Mouse (Mus musculus): Measurements from ENCODE around the gene Nup37. TPM values are rescaled to one million over a fixed set of nuclear protein-coding genes. Genes with fewer than 3 reads are reported as not detected.

Gene Nup37
- 1 to 10 TPM; 3.3 to 6.8 (median 6.4) TPM for total RNA-seq (2022)

DNA sequence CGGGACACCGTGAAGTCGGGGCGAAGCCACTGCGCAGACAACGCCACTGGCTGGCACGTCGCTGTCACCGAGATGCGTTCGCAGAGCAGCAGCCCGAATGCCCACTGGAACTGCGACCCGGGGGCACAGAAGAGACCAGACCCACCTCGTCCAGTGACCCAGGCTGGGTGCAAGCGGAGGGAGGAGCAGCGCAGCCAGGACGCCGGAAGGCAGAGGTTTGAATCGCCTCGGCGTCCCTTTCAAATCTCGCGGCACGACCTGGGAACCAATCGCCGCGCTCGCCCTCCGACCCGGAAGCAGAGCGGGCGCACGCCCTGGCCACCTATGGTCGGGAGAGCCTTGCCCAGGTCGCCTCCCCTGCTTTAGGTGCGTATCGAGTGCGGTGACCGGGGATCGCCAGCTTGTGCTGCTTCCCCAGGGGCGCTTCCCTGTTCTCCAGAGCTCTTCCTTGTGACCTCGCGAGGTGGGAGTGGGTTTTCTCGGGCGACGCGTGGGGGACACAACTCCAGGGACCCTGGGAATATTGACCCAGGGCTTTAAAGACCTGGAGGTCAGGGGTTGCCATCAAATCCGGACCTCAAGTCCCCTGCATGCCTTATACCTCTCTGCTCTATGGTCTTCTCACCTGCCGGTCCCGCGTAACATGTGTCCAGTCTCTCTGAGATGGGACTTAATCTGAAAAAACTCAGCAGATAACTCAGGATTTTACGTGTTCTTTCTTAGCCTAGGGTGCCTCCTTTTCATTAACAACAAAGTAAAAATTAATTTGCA is at the start of gene Nup37, which contains the start of gene Parpbp:
TSS of gene Nup37 (plus strand) at position 286 of the 771 bp plus-strand sequence.
TSS of gene Parpbp (minus strand) at position 235 of the 771 bp plus-strand sequence.
- DNase-seq (ENCODE audit: low spot score in 2 of 2): peak; percentile 67 to 76

DNA sequence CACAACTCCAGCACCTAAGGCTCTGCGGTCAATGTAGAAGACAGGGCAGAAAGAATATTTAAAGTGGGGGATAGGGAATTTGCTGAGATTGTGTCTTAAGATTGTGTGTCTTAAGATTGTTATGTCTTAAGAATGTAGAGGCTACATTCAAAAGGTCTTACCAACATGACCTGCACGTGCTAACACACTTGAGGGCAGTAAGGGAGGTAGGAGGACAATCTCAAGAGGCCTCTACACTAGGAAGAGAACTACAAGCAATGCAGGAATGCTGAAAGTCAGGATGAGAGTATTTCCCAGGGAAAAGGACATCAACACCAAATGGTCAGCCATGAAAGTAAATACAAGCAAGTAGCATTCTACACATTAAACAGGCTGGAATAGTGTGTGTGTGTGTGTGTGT is 40.6 kb upstream of the Nup37 start:
- no peak for DNase-seq (ENCODE audit: low spot score in 2 of 2)

DNA sequence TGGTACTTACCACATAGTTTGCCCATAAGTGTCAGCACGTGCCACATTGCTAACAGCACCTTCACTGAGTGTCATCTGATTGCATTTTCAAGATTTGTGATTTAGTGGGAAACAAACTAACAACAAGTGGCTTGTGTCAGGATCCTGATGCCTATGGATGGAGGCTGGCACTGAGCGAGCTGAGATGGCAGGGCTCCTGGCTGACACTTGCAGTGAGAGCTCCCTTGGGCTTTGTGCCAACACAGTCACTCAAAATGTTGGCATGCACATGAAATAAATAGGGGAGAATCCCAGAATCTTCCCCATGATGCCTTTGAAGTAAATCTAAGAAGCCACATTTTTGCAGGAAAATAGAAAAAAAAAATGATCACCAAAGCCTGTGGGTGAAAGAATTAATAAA is 33.5 kb upstream of the Nup37 start:
- DNase-seq (ENCODE audit: low spot score in 2 of 2): no peak

- no peak for DNase-seq (ENCODE audit: low spot score in 2 of 2)
These were observed 27.1 kb upstream of the Nup37 start for GRCm38 (mm10) chr10:88119721-88120120.

- no peak for DNase-seq (ENCODE audit: low spot score in 2 of 2)
These were observed 11.2 kb upstream of the Nup37 start for GRCm38 (mm10) chr10:88135630-88136029.

GRCm38 (mm10) chr10:88146187-88146586 is 605 bp upstream of the Nup37 start:
- DNase-seq (ENCODE audit: low spot score in 2 of 2): no peak

DNA sequence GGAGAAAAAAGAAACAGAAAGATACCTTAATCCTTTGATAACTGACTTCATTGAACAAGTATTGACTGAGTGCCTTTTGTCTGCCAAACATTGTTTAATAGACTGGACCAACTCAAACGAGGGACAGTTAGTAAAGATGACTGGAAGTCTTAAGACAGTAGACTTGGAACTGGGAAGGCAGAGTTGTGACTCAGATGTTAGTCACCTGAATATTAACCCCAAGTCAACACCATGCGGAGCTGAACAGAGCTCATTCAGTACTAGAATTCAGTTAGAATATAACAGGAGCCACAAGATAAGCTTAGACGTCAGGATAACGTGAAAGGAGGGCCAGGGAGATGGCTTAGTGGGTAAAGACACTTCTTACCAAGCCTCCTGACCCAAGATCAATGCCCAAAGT is 3.6 kb downstream of the Nup37 start:
- DNase-seq (ENCODE audit: low spot score in 2 of 2): no peak

DNA sequence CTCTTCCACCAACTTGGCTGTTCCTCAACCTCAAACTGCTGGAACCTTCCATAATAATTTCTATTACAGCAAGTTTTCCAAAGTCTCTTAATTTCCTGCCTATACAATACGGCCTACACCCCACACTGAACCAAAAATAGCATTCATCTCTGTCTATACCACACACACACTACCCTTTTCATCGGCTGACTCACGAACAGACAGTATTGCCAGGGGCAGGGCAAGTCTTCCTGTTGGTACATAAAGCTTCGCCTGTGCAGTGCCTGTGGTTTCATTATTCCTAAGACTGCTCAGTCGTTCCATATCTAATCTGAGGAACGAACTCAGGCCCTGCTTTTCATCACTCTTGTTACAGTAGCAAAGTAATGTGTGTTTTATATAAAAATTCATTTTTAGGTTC is 4.9 kb downstream of the Nup37 start:
- DNase-seq (ENCODE audit: low spot score in 2 of 2): no peak

GRCm38 (mm10) chr10:88162096-88162495 is 15.3 kb downstream of the Nup37 start:
- DNase-seq (ENCODE audit: low spot score in 2 of 2): no peak

- no peak for DNase-seq (ENCODE audit: low spot score in 2 of 2)
These were observed 15.9 kb downstream of the Nup37 start for GRCm38 (mm10) chr10:88162676-88163075.

- no peak for DNase-seq (ENCODE audit: low spot score in 2 of 2)
These were observed 19.4 kb downstream of the Nup37 start for GRCm38 (mm10) chr10:88166158-88166557.

DNA sequence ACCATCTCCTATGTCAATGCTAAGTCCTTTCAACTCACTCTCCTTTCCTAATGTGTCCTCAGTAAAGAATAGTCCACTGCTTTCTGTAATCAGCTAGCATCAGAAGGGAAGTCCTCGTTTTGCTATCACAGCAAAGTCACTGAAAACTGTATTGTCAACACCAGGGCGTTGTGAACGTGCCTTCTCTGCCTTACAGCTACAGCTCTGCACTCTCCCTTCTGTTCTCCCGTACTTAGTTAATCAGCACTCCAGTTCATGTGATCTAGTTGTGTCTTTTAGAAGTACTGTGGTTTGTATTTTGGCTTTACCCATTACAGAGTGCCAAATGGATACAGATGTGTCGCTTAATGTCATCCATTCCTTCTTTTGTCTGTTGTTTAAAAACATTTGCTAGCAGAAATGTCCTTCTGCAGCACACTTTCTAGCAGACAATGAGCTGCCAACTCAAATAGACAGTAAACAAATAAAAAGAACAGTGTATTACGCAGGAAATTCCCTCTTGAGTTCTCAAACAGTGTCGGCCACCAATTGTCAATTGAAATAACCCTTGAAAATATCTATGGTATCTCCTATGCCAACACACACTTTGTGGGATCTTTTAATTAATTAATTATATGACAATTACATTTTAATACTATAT is 20.8 kb downstream of the Nup37 start:
- DNase-seq (ENCODE audit: low spot score in 2 of 2): no peak

DNA sequence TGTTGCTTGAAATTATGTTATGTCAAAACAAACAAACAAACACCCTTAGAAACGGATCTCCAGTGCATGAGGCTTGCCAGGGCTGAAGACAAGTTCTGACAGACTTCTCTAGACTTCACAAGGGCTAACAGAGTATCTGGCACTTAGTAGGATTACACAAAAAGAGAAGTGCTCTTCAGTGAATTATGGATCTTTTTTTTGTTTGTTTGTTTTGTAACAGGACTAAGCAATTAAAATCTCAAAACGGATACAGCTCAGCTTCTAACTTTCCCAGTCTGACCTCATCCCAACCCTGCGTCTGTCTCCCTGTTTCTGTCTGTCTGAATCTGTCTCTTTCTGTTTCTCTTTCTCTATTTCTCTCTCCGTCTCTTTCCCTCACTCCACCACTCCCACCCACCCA is 53.7 kb downstream of the Nup37 start:
- no peak for DNase-seq (ENCODE audit: low spot score in 2 of 2)

DNA sequence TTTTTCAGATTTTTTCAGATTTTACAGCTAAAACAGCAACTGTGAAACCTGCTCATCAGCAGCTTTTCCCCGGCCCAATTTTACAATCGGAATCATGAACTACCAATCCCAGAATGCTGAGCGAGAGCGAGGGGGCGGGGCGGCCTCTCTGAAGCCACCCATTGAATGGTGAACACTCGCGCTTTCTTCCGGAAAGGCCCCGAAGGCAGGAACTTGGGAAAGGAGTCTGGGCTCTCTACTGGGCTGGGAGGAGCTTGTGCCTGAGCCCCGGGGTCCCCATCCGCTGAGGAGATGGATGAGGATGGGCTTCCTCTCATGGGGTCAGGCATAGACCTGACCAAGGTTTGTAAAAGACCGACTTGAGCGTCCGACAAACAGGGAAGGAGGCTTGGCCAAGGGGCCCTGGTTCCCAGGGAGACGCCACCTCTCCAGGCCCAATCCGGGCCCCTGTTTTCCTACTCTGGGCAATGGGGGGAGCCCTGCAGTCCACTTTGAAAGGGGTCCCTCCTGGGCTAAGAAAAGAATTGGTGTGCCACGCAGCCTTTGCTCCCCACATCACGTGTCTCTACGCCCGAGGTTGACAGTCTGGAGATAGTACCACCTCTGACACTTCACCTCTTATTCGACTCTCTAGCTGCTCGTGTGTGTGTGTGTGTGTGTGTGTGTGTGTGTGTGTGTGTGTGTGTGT is 54.3 kb downstream of the Nup37 start, which contains the start of gene Washc3:
TSS of gene Washc3 (plus strand) at position 143 of the 688 bp plus-strand sequence.
- peak; percentile 84 to 85 for DNase-seq (ENCODE audit: low spot score in 2 of 2)

DNA sequence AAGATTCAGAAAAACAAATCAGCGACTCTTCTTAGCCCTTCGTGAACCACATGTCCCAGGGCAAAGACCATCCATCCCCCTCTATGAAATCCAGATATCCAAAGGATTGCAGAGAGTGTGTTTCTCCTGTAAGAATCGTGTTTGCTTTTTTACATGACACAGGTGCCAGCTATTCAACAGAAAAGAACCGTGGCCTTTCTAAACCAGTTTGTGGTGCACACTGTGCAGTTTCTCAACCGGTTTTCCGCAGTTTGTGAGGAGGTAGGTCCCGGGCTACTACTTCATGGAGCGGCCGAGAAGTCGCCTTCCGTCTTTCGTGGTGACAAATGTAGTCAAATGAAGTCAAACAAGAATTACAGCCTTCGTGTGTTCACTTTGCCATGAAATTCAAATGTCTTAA is 54.9 kb downstream of the Nup37 start:
- DNase-seq (ENCODE audit: low spot score in 2 of 2): no peak

DNA sequence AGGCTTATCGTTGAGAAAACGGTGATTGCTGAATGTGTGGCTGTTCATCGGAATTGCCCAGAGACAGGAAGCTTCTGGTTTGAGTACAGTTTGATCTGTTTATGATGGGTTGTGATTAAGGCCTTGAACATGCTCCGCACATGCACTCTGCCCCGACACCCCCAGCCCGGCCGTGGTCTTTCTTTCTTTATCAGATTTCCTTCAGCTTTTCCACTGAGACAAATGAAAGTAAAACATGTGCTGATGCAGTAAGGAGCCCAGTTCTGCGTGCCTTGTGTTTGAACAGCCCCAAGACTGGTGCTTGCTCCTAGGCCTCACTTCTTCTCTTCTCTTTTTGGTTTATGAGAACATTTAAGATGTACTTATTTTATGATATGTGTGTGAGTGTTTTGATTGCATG is 55.8 kb downstream of the Nup37 start:
- DNase-seq (ENCODE audit: low spot score in 2 of 2): no peak

GRCm38 (mm10) chr10:88203236-88203635 is 56.4 kb downstream of the Nup37 start:
- no peak for DNase-seq (ENCODE audit: low spot score in 2 of 2)

DNA sequence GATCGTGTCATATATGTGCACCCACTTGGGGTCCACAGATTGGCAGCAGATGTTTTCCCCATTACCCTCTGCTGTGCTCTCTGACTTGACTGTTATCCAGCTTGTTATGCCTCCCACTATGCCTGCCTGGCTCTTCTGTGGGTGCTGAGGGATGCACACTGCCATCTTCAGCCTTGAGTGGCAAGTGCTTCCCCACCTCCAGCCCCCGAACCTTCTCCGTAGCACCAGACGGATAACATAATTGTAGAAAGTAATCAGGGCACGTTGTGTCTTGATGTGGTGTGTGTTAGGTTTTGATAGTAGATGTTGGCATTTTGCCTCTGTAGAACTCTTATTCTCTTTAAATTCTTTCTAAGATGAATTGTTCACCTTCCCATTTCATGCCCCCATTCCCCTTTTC is 65.9 kb downstream of the Nup37 start:
- DNase-seq (ENCODE audit: low spot score in 2 of 2): no peak

GRCm38 (mm10) chr10:88214800-88215514 is 68.2 kb downstream of the Nup37 start:
- no peak for DNase-seq (ENCODE audit: low spot score in 2 of 2)

GRCm38 (mm10) chr10:88218161-88218560 is 71.4 kb downstream of the Nup37 start:
- DNase-seq (ENCODE audit: low spot score in 2 of 2): no peak

DNA sequence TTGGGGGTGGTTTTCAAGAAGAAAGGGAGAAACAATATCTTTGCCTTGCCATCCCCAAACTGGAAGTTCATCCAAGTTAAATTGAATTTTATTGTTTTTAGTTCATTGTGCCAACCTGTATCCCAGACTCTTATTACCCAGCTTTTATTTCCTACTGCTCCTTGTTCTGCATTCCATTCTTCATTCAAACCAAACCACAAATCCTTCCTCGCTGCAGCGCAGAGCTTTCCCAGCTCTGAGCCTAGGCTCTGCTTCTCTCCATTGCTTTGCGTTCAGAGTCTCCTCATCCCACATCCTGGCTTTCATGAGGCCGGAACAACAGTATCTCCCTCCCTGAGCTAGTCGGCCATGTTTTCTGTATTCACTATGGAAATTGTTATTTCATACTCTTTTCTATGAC is 74.9 kb downstream of the Nup37 start:
- DNase-seq (ENCODE audit: low spot score in 2 of 2): no peak

GRCm38 (mm10) chr10:88225421-88225820 is 78.6 kb downstream of the Nup37 start:
- DNase-seq (ENCODE audit: low spot score in 2 of 2): no peak
